12 mouse cellular contexts compared by ENCODE assay signal in the genomic region with DNA sequence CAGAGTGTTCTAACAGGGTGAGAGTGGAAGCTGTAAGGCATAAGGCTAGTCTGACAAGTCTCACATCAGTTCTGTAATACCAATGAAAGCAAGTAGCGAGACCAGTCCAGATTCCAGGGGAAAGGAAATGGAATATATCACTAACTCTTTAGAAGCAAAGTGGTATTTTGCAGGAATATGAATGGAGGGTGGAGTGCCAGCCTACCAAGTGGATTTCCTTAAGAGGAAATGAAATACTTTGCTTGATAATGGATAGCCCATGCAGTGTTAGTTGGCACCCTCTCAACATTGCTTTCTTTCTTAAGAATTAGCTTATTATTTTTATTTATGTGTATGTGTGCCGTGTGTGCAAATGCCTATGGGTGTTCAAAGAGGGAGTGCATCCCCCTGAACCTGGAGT. TPM values are rescaled to one million over a fixed set of nuclear protein-coding genes. Genes with fewer than 3 reads are reported as not detected.
DNase-seq lines count a peak whose midpoint lies in the region; ATAC-seq lines count a peak whose summit lies in the region.
"Had no signal": no experiment of that assay in that cellular context is flagged by ENCODE, and none has a peak within 500 bp of the region (broad histone marks: within the 10 kb centered on the region; RNA-seq: fewer than 3 reads in every experiment).

No protein-coding gene starts in this region.

- no peak overlapping the region; the same call in 1 of the 2 replicates for H3K9ac ChIP-seq in heart, embryonic 16.5 days (ENCODE audit: low read length)
- H3K9ac ChIP-seq in neural tube, embryonic 12.5 days = no peak overlapping the region
- H3K9ac ChIP-seq in liver, embryonic 15.5 days = no peak overlapping the region

- no peaks in the 10 kb centered on the region for H3K9me3 ChIP-seq in heart, embryonic 16.5 days (replicated peaks; ENCODE audit: control insufficient read depth, low read length)
- no peaks in the 10 kb centered on the region for H3K9me3 ChIP-seq in neural tube, embryonic 12.5 days
- no peaks in the 10 kb centered on the region for H3K9me3 ChIP-seq in liver, embryonic 15.5 days (replicated peaks)

- peaks cover 6% of the 10 kb centered on the region for H3K36me3 ChIP-seq in heart, embryonic 16.5 days (ENCODE audit: control insufficient read depth, insufficient read depth)
- H3K36me3 ChIP-seq in neural tube, embryonic 12.5 days = no peaks in the 10 kb centered on the region
- peaks cover 10% of the 10 kb centered on the region for H3K36me3 ChIP-seq in liver, embryonic 15.5 days (replicated peaks)

- peaks cover 14% of the 10 kb centered on the region for H3K4me1 ChIP-seq in heart, embryonic 16.5 days (ENCODE audit: control insufficient read depth, insufficient read depth, low read length)
- H3K4me1 ChIP-seq in neural tube, embryonic 12.5 days = peaks cover 15% of the 10 kb centered on the region
- peaks cover 24% of the 10 kb centered on the region for H3K4me1 ChIP-seq in liver, embryonic 15.5 days (replicated peaks)

- H3K4me3 ChIP-seq in heart, embryonic 16.5 days (ENCODE audit: low read length) = no peak overlapping the region
- H3K4me3 ChIP-seq in neural tube, embryonic 12.5 days = no peak overlapping the region
- H3K4me3 ChIP-seq in liver, embryonic 15.5 days (replicated peaks) = no peak overlapping the region; the same call in 1 of the 2 replicates

- no peak for ATAC-seq in heart, embryonic 16.5 days (replicated peaks; ENCODE audit: extremely low read depth, insufficient read depth, low FRiP score)
- no peak for ATAC-seq in neural tube, embryonic 12.5 days (ENCODE audit: low FRiP score, low read depth)
- ATAC-seq in liver, embryonic 15.5 days (ENCODE audit: insufficient read depth) = no peak
- ATAC-seq in CD4-positive, CD25-positive, alpha-beta regulatory T cell, adult 4 months = no peak
- ATAC-seq: intestine, postnatal 0 days had no signal

- peak overlapping the region; percentile 12; the same call in 1 of the 2 replicates for H3K4me2 ChIP-seq in heart, embryonic 16.5 days (ENCODE audit: low read depth, low read length)
- 0 out of 2 replicates have a peak overlapping the region, but pooled peaks have one; percentile 2 for H3K4me2 ChIP-seq in neural tube, embryonic 12.5 days (replicated peaks)
- H3K4me2 ChIP-seq in liver, embryonic 15.5 days = peak overlapping the region; percentile 35

- WGBS in heart, embryonic 16.5 days = 81% methylated on average over 2 of the region's 2 CpGs
- WGBS in neural tube, embryonic 12.5 days = 95% methylated on average over 2 of the region's 2 CpGs
- WGBS in liver, embryonic 15.5 days (ENCODE audit: insufficient replicate concordance) = 82% methylated on average over 2 of the region's 2 CpGs

- H3K27ac ChIP-seq in heart, embryonic 16.5 days (ENCODE audit: low read length) = no peak overlapping the region
- no peak overlapping the region for H3K27ac ChIP-seq in neural tube, embryonic 12.5 days
- H3K27ac ChIP-seq in liver, embryonic 15.5 days (replicated peaks) = no peak overlapping the region

- 0 out of 2 replicates have a peak, but pooled peaks cover 2% of the 10 kb centered on the region for H3K27me3 ChIP-seq in heart, embryonic 16.5 days (ENCODE audit: control insufficient read depth, insufficient read depth, low read length)
- H3K27me3 ChIP-seq in neural tube, embryonic 12.5 days (replicated peaks) = no peaks in the 10 kb centered on the region; the same call in 1 of the 2 replicates
- peaks cover 15% of the 10 kb centered on the region for H3K27me3 ChIP-seq in liver, embryonic 15.5 days

- DNase-seq in heart, adult 18-20 months = no peak
- no peak for DNase-seq in neural tube, embryonic 10.5 days (ENCODE audit: extremely low spot score, low spot score)
- no peak for DNase-seq in cerebellum, postnatal 14 days
- DNase-seq in Muller cell, postnatal 12 days (ENCODE audit: inconsistent ontology term) = no peak
- DNase-seq: cerebellum, postnatal 36 days; right cerebral cortex, postnatal 25 days had no signal

RNA-seq across cellular contexts. Expression of gene Cops4, which starts 2.1 kb away (rescaled TPM):
- 137 and 151 TPM in 2 replicates for polyA plus RNA-seq in heart, embryonic 16.5 days (2015; fragmentation: Nextera tagmentation; extraction: Ambion mirVana)
- 10 to 100 TPM; 89.2 to 93.2 TPM for total RNA-seq in heart, adult 18-20 months (2021)
- polyA plus RNA-seq in neural tube, embryonic 12.5 days (2016; fragmentation: Nextera tagmentation; extraction: Ambion mirVana) = 184 and 197 TPM in 2 replicates
- polyA plus RNA-seq in liver, embryonic 15.5 days (2015; fragmentation: Nextera tagmentation; extraction: Ambion mirVana) = 65.8 and 67.6 TPM in 2 replicates
- 100 to 1,000 TPM; 114 to 118 TPM for polyA plus RNA-seq in CD4-positive, CD25-positive, alpha-beta regulatory T cell, adult 4 months (2017; shearing (Covaris generic))

RNA-seq across cellular contexts. Expression of gene Lin54, which starts 19.8 kb away (rescaled TPM):
- 9.9 and 10.8 TPM in 2 replicates for polyA plus RNA-seq in heart, embryonic 16.5 days (2015; fragmentation: Nextera tagmentation; extraction: Ambion mirVana)
- total RNA-seq in heart, adult 18-20 months (2021) = 1 to 10 TPM; 5.6 to 6.1 TPM
- polyA plus RNA-seq in neural tube, embryonic 12.5 days (2016; fragmentation: Nextera tagmentation; extraction: Ambion mirVana) = 11.9 and 14.8 TPM in 2 replicates
- 8.8 and 9.1 TPM in 2 replicates for polyA plus RNA-seq in liver, embryonic 15.5 days (2015; fragmentation: Nextera tagmentation; extraction: Ambion mirVana)
- 1 to 10 TPM; 9.2 to 9.9 TPM for polyA plus RNA-seq in CD4-positive, CD25-positive, alpha-beta regulatory T cell, adult 4 months (2017; shearing (Covaris generic))

RNA-seq across cellular contexts. Expression of gene Plac8, which starts 51.8 kb away (rescaled TPM):
- 18.5 and 44.7 TPM in 2 replicates for polyA plus RNA-seq in heart, embryonic 16.5 days (2015; fragmentation: Nextera tagmentation; extraction: Ambion mirVana)
- 1 to 10 TPM; 1.1 to 4.1 TPM for total RNA-seq in heart, adult 18-20 months (2021)
- polyA plus RNA-seq in neural tube, embryonic 12.5 days (2016; fragmentation: Nextera tagmentation; extraction: Ambion mirVana) = 1.2 and 1.9 TPM in 2 replicates
- polyA plus RNA-seq in liver, embryonic 15.5 days (2015; fragmentation: Nextera tagmentation; extraction: Ambion mirVana) = 61.5 and 83.9 TPM in 2 replicates
- polyA plus RNA-seq in CD4-positive, CD25-positive, alpha-beta regulatory T cell, adult 4 months (2017; shearing (Covaris generic)) = 10 to 100 TPM in 1 of 2 experiments, 1 to 10 TPM in 1; 2.9 to 12.0 TPM
- total RNA-seq: layer of hippocampus, postnatal 10 days had no signal
